Mouse (Mus musculus) cortical plate, adult 2 months (tissue): ENCODE results near the gene Capn5. TPM values are rescaled to one million over a fixed set of nuclear protein-coding genes. Genes with fewer than 3 reads are reported as not detected.
"Not testable (repeated sequence)": the region's sequence is repeated elsewhere in the genome, so short reads cannot be mapped to it uniquely, and the experiment has no call there.

Experiments used
- H3K27ac ChIP-seq: fragments of 200-500 bp; 2 replicates; pipeline ENCODE4 v1.5.1; 2012; ENCODE audit warnings: low read length, control low read depth, inconsistent platforms; ENCODE audit not compliant: insufficient read depth
- H3K4me1 ChIP-seq: fragments of 200-500 bp; 2 replicates; pipeline ENCODE4 v1.6.1; 2011; ENCODE audit warnings: low read length; ENCODE audit not compliant: control insufficient read depth, insufficient read depth
- H3K4me3 ChIP-seq: fragments of 200-500 bp; 2 replicates; pipeline ENCODE4 v1.5.1; 2011; ENCODE audit warnings: mild to moderate bottlenecking, low read length, control low read depth; ENCODE audit not compliant: insufficient read depth
- CTCF ChIP-seq: fragments of 200-500 bp; IDR thresholded peaks from 2 replicates; pipeline ENCODE4 v1.5.1; 2011; ENCODE audit warnings: mild to moderate bottlenecking, control low read depth, low read length; ENCODE audit not compliant: insufficient read depth; ENCODE audit errors: extremely low read depth
- POLR2A ChIP-seq: fragments of 200-500 bp; IDR thresholded peaks from 2 replicates; pipeline ENCODE4 v1.6.1; 2011; ENCODE audit warnings: mild to moderate bottlenecking, low read length, control low read depth; ENCODE audit not compliant: insufficient read depth; ENCODE audit errors: extremely low read depth
- polyA plus RNA-seq: library from polyadenylated mRNA; depleted of rRNA; stranded (reverse); fragments of >200 nt; gene quantifications from 2 replicates; pipeline ENCODE4 v1.2.3, GENCODE M21; 2012

The Capn5 gene
- polyA plus RNA-seq, 1 experiment, result 36.1 TPM

GRCm38 (mm10) chr7:98193515-98194025 is 15.5 kb upstream of the Capn5 start:
- H3K27ac ChIP-seq, result no peak overlapping the region
- peak; percentile 35 for TF ChIP-seq CTCF
- TF ChIP-seq POLR2A, result no peak
- H3K4me3 ChIP-seq, result peak overlapping the region; percentile 9
- H3K4me1 ChIP-seq, result no peaks in the 10 kb centered on the region; the same call in 1 of the 2 replicates

- Histone ChIP-seq H3K4me3 (no peak overlapping the region), H3K4me1 (no peaks in the 10 kb centered on the region; the same call in 1 of the 2 replicates), H3K27ac (no peak overlapping the region)
- TF ChIP-seq POLR2A (no peak), CTCF (no peak)
These were observed 13.6 kb upstream of the Capn5 start for GRCm38 (mm10) chr7:98191571-98192250.

GRCm38 (mm10) chr7:98190578-98190977 is 12.5 kb upstream of the Capn5 start:
- no peak for TF ChIP-seq CTCF
- no peak for TF ChIP-seq POLR2A
- no peak overlapping the region for H3K27ac ChIP-seq
- no peak overlapping the region for H3K4me3 ChIP-seq
- H3K4me1 ChIP-seq, result peaks cover 1% of the 10 kb centered on the region; the same call in 1 of the 2 replicates

DNA sequence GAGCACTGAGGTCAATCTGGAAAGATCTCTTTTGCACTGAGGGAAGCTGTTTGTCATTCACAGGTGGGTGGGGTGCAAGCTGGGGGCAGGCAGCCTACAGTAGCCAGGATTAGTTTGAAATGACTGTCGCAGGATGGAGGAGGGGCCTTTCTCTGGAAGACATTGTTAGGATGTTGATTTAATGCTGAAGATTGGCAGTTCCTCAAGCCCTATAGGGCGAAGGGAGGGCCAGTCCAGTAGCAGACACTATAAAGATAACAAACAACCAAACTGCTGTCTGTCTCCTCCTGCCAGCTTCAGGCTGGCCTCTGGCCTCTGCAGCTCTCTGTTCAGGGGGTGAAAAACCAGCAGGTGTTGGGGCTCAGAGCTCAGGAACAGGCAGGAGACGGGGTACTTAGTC is 11.7 kb upstream of the Capn5 start:
- H3K27ac ChIP-seq, result no peak overlapping the region
- H3K4me3 ChIP-seq, result no peak overlapping the region
- peaks cover 3% of the 10 kb centered on the region; the same call in 1 of the 2 replicates for H3K4me1 ChIP-seq
- no peak for TF ChIP-seq CTCF
- no peak for TF ChIP-seq POLR2A

- Histone ChIP-seq H3K27ac (no peak overlapping the region), H3K4me1 (peaks cover 3% of the 10 kb centered on the region; the same call in 1 of the 2 replicates), H3K4me3 (no peak overlapping the region)
- no peak for TF ChIP-seq POLR2A
- TF ChIP-seq CTCF, result no peak
These were observed 10.6 kb upstream of the Capn5 start for GRCm38 (mm10) chr7:98188680-98189079.

- TF ChIP-seq POLR2A (no peak), CTCF (no peak)
- Histone ChIP-seq H3K4me1 (peaks cover 3% of the 10 kb centered on the region; the same call in 1 of the 2 replicates), H3K27ac (no peak overlapping the region), H3K4me3 (no peak overlapping the region)
These were observed 10.2 kb upstream of the Capn5 start for GRCm38 (mm10) chr7:98188238-98188637.

DNA sequence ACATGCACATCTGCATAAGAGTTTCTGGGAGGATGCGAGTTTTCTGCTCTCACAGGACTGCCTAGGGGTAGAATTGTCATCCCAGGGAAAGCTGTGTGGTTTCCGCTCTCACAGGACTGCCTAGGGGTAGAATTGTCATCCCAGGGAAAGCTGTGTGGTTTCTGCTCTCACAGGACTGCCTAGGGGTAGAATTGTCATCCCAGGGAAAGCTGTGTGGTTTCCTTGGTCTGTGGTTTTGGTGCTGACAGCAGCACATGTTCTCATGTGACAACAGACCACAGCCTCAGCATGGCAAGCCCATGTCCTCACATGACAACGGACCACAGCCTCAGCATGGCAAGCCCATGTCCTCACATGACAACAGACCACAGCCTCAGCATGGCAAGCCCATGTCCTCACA is 9.3 kb upstream of the Capn5 start:
- not testable (repeated sequence) for H3K4me3 ChIP-seq, H3K4me1 ChIP-seq
- peak overlapping the region; percentile 61; the same call in 1 of the 2 replicates for H3K27ac ChIP-seq

GRCm38 (mm10) chr7:98186637-98187036 is 8.6 kb upstream of the Capn5 start:
- Histone ChIP-seq H3K27ac (peak overlapping the region; percentile 61; the same call in 1 of the 2 replicates), H3K4me1 (peaks cover 3% of the 10 kb centered on the region; the same call in 1 of the 2 replicates), H3K4me3 (no peak overlapping the region)
- no peak for TF ChIP-seq POLR2A
- TF ChIP-seq CTCF, result no peak

DNA sequence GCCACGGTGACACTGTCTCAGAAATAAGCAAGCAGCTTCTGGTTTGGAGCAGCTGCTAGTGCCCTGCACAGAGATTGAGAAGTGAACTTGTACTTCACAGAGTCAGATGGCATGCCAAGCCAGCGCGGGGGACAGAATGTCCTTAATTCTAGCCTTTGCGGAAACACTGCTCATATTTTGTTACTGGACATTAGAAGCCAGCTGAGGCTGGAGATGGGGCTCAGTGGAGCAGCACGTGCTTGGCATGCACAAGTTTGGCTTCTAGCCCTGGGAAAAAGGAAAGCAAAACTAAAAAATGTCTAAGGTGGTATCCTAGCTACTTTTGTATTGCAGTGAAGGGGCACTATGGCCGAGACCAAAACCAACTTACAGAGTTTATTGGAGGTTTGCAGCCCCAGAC is 7.3 kb upstream of the Capn5 start:
- Histone ChIP-seq H3K4me1 (peaks cover 3% of the 10 kb centered on the region; the same call in 1 of the 2 replicates), H3K27ac (peak overlapping the region; percentile 72; the same call in 1 of the 2 replicates), H3K4me3 (no peak overlapping the region)
- TF ChIP-seq CTCF, result no peak

GRCm38 (mm10) chr7:98178560-98179231 is 622 bp upstream of the Capn5 start:
- Histone ChIP-seq H3K27ac (peak overlapping the region; percentile 63), H3K4me3 (peak overlapping the region; percentile 93), H3K4me1 (no peaks in the 10 kb centered on the region)
- TF ChIP-seq CTCF, result no peak
- no peak for TF ChIP-seq POLR2A
